Mouse (Mus musculus) liver, adult 2 months (tissue): ENCODE results near the gene Bcl2.

Experiments used
- CTCF ChIP-seq: fragments of 200-500 bp; IDR thresholded peaks from 2 replicates; pipeline ENCODE4 v1.5.1; 2011; ENCODE audit warnings: low read depth, low read length, control low read depth
- POLR2A ChIP-seq: fragments of 200-500 bp; IDR thresholded peaks from 2 replicates; pipeline ENCODE4 v1.6.1; 2011; ENCODE audit warnings: low read length, control low read depth; ENCODE audit not compliant: insufficient read depth; ENCODE audit errors: extremely low read depth

GRCm38 (mm10) chr1:106507556-106507955 is 206.5 kb downstream of the Bcl2 start:
- TF ChIP-seq CTCF (no peak), POLR2A (no peak)
